Mouse (Mus musculus): ENCODE data around the gene Hnrnpul1.

DNA sequence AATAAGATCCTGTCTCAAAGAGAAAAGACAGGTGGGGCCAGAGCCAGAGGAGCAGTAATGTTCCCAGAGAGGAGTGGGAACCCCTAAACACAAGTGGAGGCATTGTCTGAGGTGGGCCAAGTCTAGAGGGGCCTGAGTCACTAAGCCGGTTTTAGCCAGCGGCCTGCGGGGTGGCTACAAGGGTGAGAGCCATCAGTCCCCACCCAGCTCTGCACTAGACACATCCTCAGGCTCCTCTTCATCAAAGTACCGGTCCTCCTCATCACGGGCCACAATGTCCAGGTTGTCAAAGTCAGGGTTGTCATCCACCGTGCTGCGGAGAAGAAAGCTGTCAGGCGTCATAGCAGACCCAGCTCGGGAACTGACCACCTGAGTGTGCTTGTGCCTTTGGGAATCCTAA, 41.8 kb downstream of the Hnrnpul1 start:
- TF ChIP-seq CTCF (IDR thresholded peaks at IDR 0.05; ENCODE audit: control insufficient read depth, insufficient read depth, insufficient read length), result no peak
- no peak for TF ChIP-seq FOSL1 (IDR thresholded peaks at IDR 0.05; ENCODE audit: insufficient read depth, low read length, poor library complexity, severe bottlenecking)
- no peak for TF ChIP-seq USF1 (IDR thresholded peaks at IDR 0.05; ENCODE audit: low read depth)
- TF ChIP-seq CEBPB (IDR thresholded peaks at IDR 0.05; ENCODE audit: low read depth), result no peak
- TF ChIP-seq MYOD1 (IDR thresholded peaks at IDR 0.05; ENCODE audit: control insufficient read depth, insufficient read length, low read depth), result no peak
- TF ChIP-seq MAX (IDR thresholded peaks at IDR 0.05), result no peak
- no peak for TF ChIP-seq MYOG (IDR thresholded peaks at IDR 0.05; ENCODE audit: control insufficient read depth, extremely low read depth, insufficient read length)

Data from C2C12 (cell line).